Mouse (Mus musculus) forebrain, embryonic 13.5 days (tissue): ENCODE measurements around the gene Mmp9. TPM values are rescaled to one million over a fixed set of nuclear protein-coding genes. Genes with fewer than 3 reads are reported as not detected.

Experiments
- ATAC-seq: fragments of 200-750 bp; cut with Nextera tagmentation; 2 replicates; pipeline ENCODE4 v1.8.0; 2017
- H3K27ac ChIP-seq: fragments of 300-500 bp; sonication (generic); 2 replicates; pipeline ENCODE4 v1.5.1; 2015; ENCODE audit warnings: inconsistent platforms, mild to moderate bottlenecking, moderate library complexity
- H3K27me3 ChIP-seq: fragments of 300-500 bp; sonication (generic); 2 replicates; pipeline ENCODE4 v1.6.1; 2015; ENCODE audit warnings: mild to moderate bottlenecking, inconsistent platforms
- H3K36me3 ChIP-seq: fragments of 300-500 bp; sonication (generic); 2 replicates; pipeline ENCODE4 v1.6.1; 2015; ENCODE audit warnings: mild to moderate bottlenecking, inconsistent platforms; ENCODE audit not compliant: poor library complexity, severe bottlenecking
- H3K4me1 ChIP-seq: fragments of 300-500 bp; sonication (generic); 2 replicates; pipeline ENCODE4 v1.6.1; 2015; ENCODE audit warnings: inconsistent platforms
- H3K4me2 ChIP-seq: fragments of 300-500 bp; sonication (generic); 2 replicates; pipeline ENCODE4 v1.6.1; 2015; ENCODE audit warnings: inconsistent platforms, mild to moderate bottlenecking, moderate library complexity
- H3K4me3 ChIP-seq: fragments of 300-500 bp; sonication (generic); 2 replicates; pipeline ENCODE4 v1.5.1; 2015; ENCODE audit warnings: mild to moderate bottlenecking, inconsistent platforms
- H3K9ac ChIP-seq: fragments of 300-500 bp; sonication (generic); 2 replicates; pipeline ENCODE4 v1.6.1; 2015; ENCODE audit warnings: mild to moderate bottlenecking, inconsistent platforms
- H3K9me3 ChIP-seq: fragments of 300-500 bp; sonication (generic); replicated peaks from 2 replicates; pipeline ENCODE4 v1.6.1; 2016; ENCODE audit warnings: inconsistent platforms
- WGBS: fragments of 180-500 bp; shearing (Covaris S2); methylation state at CpG from one replicate; pipeline ENCODE4 v1.1.7; 2015; 5-methylcytosine and 5-hydroxymethylcytosine counted together
- polyA plus RNA-seq: library from polyadenylated mRNA; unstranded; fragments of >200 nt; fragmentation: Nextera tagmentation; extraction: Ambion mirVana; gene quantifications from 2 replicates; pipeline ENCODE4 v1.2.1, GENCODE M21; 2015

Mmp9 gene
- polyA plus RNA-seq, 1 experiment from 2014 or later, result 8.6 TPM

GRCm38 (mm10) chr2:164961506-164962182 lies 21.1 kb downstream of the Mmp9 start:
- peak overlapping the region; percentile 53 for H3K4me3 ChIP-seq
- H3K4me1 ChIP-seq, result peaks cover 38% of the 10 kb centered on the region
- H3K27me3 ChIP-seq, result peaks cover 12% of the 10 kb centered on the region
- no peaks in the 10 kb centered on the region for H3K9me3 ChIP-seq
- WGBS, result 11% methylated on average over 17 of the region's 17 CpGs
- peak overlapping the region; percentile 64; the same call in 1 of the 2 replicates for H3K9ac ChIP-seq
- peak overlapping the region; percentile 61 for H3K4me2 ChIP-seq
- H3K36me3 ChIP-seq, result no peaks in the 10 kb centered on the region
- H3K27ac ChIP-seq, result no peak overlapping the region
- ATAC-seq, result no peak

GRCm38 (mm10) chr2:164962183-164962580 lies 21.6 kb downstream of the Mmp9 start:
- Histone ChIP-seq H3K9ac (no peak overlapping the region), H3K4me3 (0 out of 2 replicates have a peak overlapping the region, but pooled peaks have one; percentile 53), H3K36me3 (no peaks in the 10 kb centered on the region), H3K27ac (no peak overlapping the region), H3K4me2 (no peak overlapping the region), H3K4me1 (peaks cover 41% of the 10 kb centered on the region), H3K27me3 (peaks cover 17% of the 10 kb centered on the region), H3K9me3 (no peaks in the 10 kb centered on the region)
- ATAC-seq, result no peak
- WGBS, result 55% methylated on average over 7 of the region's 7 CpGs

- H3K4me1 ChIP-seq, result peaks cover 63% of the 10 kb centered on the region
- H3K4me3 ChIP-seq, result no peak overlapping the region
- ATAC-seq, result peak; percentile 65
- H3K27ac ChIP-seq, result peak overlapping the region; percentile 73
- no peaks in the 10 kb centered on the region for H3K36me3 ChIP-seq
- H3K4me2 ChIP-seq, result peak overlapping the region; percentile 40
- 19% methylated on average over 9 of the region's 9 CpGs for WGBS
- no peaks in the 10 kb centered on the region for H3K9me3 ChIP-seq
- H3K9ac ChIP-seq, result no peak overlapping the region
- peaks cover 39% of the 10 kb centered on the region for H3K27me3 ChIP-seq
These were observed 23.8 kb downstream of the Mmp9 start for GRCm38 (mm10) chr2:164964242-164964894.

GRCm38 (mm10) chr2:164964981-164965380 lies 24.4 kb downstream of the Mmp9 start:
- no peak for ATAC-seq

GRCm38 (mm10) chr2:164966381-164966780 lies 25.8 kb downstream of the Mmp9 start:
- peaks cover 59% of the 10 kb centered on the region for H3K27me3 ChIP-seq
- H3K4me3 ChIP-seq, result no peak overlapping the region
- no peaks in the 10 kb centered on the region for H3K36me3 ChIP-seq
- WGBS, result 19% methylated on average over 8 of the region's 8 CpGs
- no peak overlapping the region for H3K4me2 ChIP-seq
- H3K4me1 ChIP-seq, result peaks cover 72% of the 10 kb centered on the region
- H3K27ac ChIP-seq, result no peak overlapping the region
- H3K9ac ChIP-seq, result no peak overlapping the region
- no peaks in the 10 kb centered on the region for H3K9me3 ChIP-seq
- no peak for ATAC-seq

More at GRCm38 (mm10) chr2:164964981-164965380, 24.4 kb downstream of the Mmp9 start:
- 83% methylated on average over 1 of the region's 1 CpGs for WGBS
- peak overlapping the region; percentile 40 for H3K4me2 ChIP-seq
- no peaks in the 10 kb centered on the region for H3K9me3 ChIP-seq
- no peak overlapping the region for H3K4me3 ChIP-seq
- H3K36me3 ChIP-seq, result no peaks in the 10 kb centered on the region
- peaks cover 45% of the 10 kb centered on the region for H3K27me3 ChIP-seq
- peak overlapping the region; percentile 73 for H3K27ac ChIP-seq
- peaks cover 69% of the 10 kb centered on the region for H3K4me1 ChIP-seq
- no peak overlapping the region for H3K9ac ChIP-seq

GRCm38 (mm10) chr2:164967193-164967592 lies 26.6 kb downstream of the Mmp9 start:
- no peaks in the 10 kb centered on the region for H3K9me3 ChIP-seq
- H3K4me3 ChIP-seq, result no peak overlapping the region
- H3K9ac ChIP-seq, result no peak overlapping the region
- no peak overlapping the region for H3K27ac ChIP-seq
- ATAC-seq, result no peak
- H3K27me3 ChIP-seq, result peaks cover 67% of the 10 kb centered on the region
- no peaks in the 10 kb centered on the region for H3K36me3 ChIP-seq
- H3K4me1 ChIP-seq, result peaks cover 71% of the 10 kb centered on the region
- 9% methylated on average over 6 of the region's 6 CpGs for WGBS
- H3K4me2 ChIP-seq, result peak overlapping the region; percentile 69; the same call in 1 of the 2 replicates

GRCm38 (mm10) chr2:164967761-164968440 lies 27.3 kb downstream of the Mmp9 start:
- H3K36me3 ChIP-seq, result no peaks in the 10 kb centered on the region
- peaks cover 71% of the 10 kb centered on the region for H3K4me1 ChIP-seq
- peak overlapping the region; percentile 41 for H3K4me3 ChIP-seq
- WGBS, result 1% methylated on average over 65 of the region's 65 CpGs
- peak; percentile 54; the same call in 1 of the 2 replicates for ATAC-seq
- H3K27ac ChIP-seq, result peak overlapping the region; percentile 21
- H3K9me3 ChIP-seq, result no peaks in the 10 kb centered on the region
- peaks cover 74% of the 10 kb centered on the region for H3K27me3 ChIP-seq
- H3K9ac ChIP-seq, result peak overlapping the region; percentile 61
- peak overlapping the region; percentile 69 for H3K4me2 ChIP-seq

- H3K36me3 ChIP-seq, result no peaks in the 10 kb centered on the region
- under 1% methylated on average over 26 of the region's 29 CpGs for WGBS
- no peaks in the 10 kb centered on the region for H3K9me3 ChIP-seq
- H3K4me1 ChIP-seq, result peaks cover 68% of the 10 kb centered on the region
- peaks cover 79% of the 10 kb centered on the region for H3K27me3 ChIP-seq
- peak overlapping the region; percentile 69 for H3K4me2 ChIP-seq
- H3K27ac ChIP-seq, result peak overlapping the region; percentile 21
- no peak for ATAC-seq
- peak overlapping the region; percentile 41 for H3K4me3 ChIP-seq
- H3K9ac ChIP-seq, result peak overlapping the region; percentile 61
These were observed 27.9 kb downstream of the Mmp9 start for GRCm38 (mm10) chr2:164968451-164968851.

- Histone ChIP-seq H3K4me2 (peak overlapping the region; percentile 69), H3K4me1 (peaks cover 59% of the 10 kb centered on the region), H3K27ac (no peak overlapping the region), H3K4me3 (peak overlapping the region; percentile 41), H3K9ac (peak overlapping the region; percentile 61), H3K9me3 (no peaks in the 10 kb centered on the region), H3K36me3 (no peaks in the 10 kb centered on the region), H3K27me3 (peaks cover 81% of the 10 kb centered on the region)
- 3% methylated on average over 21 of the region's 21 CpGs for WGBS
- ATAC-seq, result no peak
These were observed 28.8 kb downstream of the Mmp9 start for GRCm38 (mm10) chr2:164969348-164969781.

- no peaks in the 10 kb centered on the region for H3K9me3 ChIP-seq
- H3K27me3 ChIP-seq, result peaks cover 79% of the 10 kb centered on the region
- no peak overlapping the region; the same call in 1 of the 2 replicates for H3K27ac ChIP-seq
- H3K4me3 ChIP-seq, result peak overlapping the region; percentile 41
- ATAC-seq, result peak; percentile 65
- H3K36me3 ChIP-seq, result no peaks in the 10 kb centered on the region
- peak overlapping the region; percentile 69 for H3K4me2 ChIP-seq
- WGBS, result under 1% methylated on average over 42 of the region's 42 CpGs
- peak overlapping the region; percentile 67 for H3K9ac ChIP-seq
- peaks cover 48% of the 10 kb centered on the region for H3K4me1 ChIP-seq
These were observed 30.1 kb downstream of the Mmp9 start for GRCm38 (mm10) chr2:164970631-164971196.

- Histone ChIP-seq H3K4me2 (no peak overlapping the region), H3K4me1 (peaks cover 40% of the 10 kb centered on the region), H3K9me3 (no peaks in the 10 kb centered on the region), H3K27me3 (peaks cover 59% of the 10 kb centered on the region), H3K4me3 (no peak overlapping the region), H3K9ac (no peak overlapping the region), H3K36me3 (no peaks in the 10 kb centered on the region), H3K27ac (no peak overlapping the region)
- ATAC-seq, result no peak
- 74% methylated on average over 5 of the region's 5 CpGs for WGBS
These were observed 32.1 kb downstream of the Mmp9 start for GRCm38 (mm10) chr2:164972646-164973045.
